Mouse (Mus musculus) heart, embryonic 14.5 days (tissue): ENCODE measurements around the gene Cabp7. TPM values are rescaled to one million over a fixed set of nuclear protein-coding genes. Genes with fewer than 3 reads are reported as not detected.

ENCODE experiments used
- ATAC-seq: fragments of 200-750 bp; cut with Nextera tagmentation; 2 replicates; pipeline ENCODE4 v1.8.0; 2017; ENCODE audit warnings: low read depth, moderate TSS enrichment; ENCODE audit not compliant: insufficient number of reproducible peaks, insufficient read depth, low FRiP score
- H3K27ac ChIP-seq, 2 experiments: fragments of 200-500 bp in 1 of 2; fragments of 300-500 bp in 1 of 2; sonication (generic) in 1 of 2; replicated peaks in 1 of 2; 2 replicates each; pipeline ENCODE4 v1.5.1; 2012 to 2014; ENCODE audit warnings: low read depth in 2 of 2, low read length in 2 of 2, control low read depth in 1 of 2, mild to moderate bottlenecking in 1 of 2, mixed read lengths in 1 of 2; ENCODE audit not compliant: control insufficient read depth in 1 of 2, insufficient read depth in 1 of 2
- H3K27me3 ChIP-seq: fragments of 300-500 bp; sonication (generic); 2 replicates; pipeline ENCODE4 v1.6.1; 2014; ENCODE audit warnings: mild to moderate bottlenecking, low read length, control low read depth; ENCODE audit not compliant: control insufficient read depth, insufficient read depth
- H3K36me3 ChIP-seq: fragments of 300-500 bp; sonication (generic); 2 replicates; pipeline ENCODE4 v1.6.1; 2014; ENCODE audit warnings: mild to moderate bottlenecking, control low read depth, low read length, mixed read lengths; ENCODE audit not compliant: control insufficient read depth, insufficient read depth
- H3K4me1 ChIP-seq, 2 experiments: fragments of 200-500 bp in 1 of 2; fragments of 300-500 bp in 1 of 2; sonication (generic) in 1 of 2; 2 replicates each; pipeline ENCODE4 v1.6.1; 2012 to 2014; ENCODE audit warnings: low read length in 2 of 2, control low read depth in 1 of 2, mixed read lengths in 1 of 2; ENCODE audit not compliant: control insufficient read depth in 2 of 2, insufficient read depth in 2 of 2
- H3K4me2 ChIP-seq: fragments of 300-500 bp; sonication (generic); 2 replicates; pipeline ENCODE4 v1.6.1; 2014; ENCODE audit warnings: mild to moderate bottlenecking, low read length
- H3K4me3 ChIP-seq, 2 experiments: fragments of 200-500 bp in 1 of 2; fragments of 300-500 bp in 1 of 2; sonication (generic) in 1 of 2; 2 replicates each; pipeline ENCODE4 v1.5.1; 2012 to 2014; ENCODE audit warnings: low read length in 2 of 2, mild to moderate bottlenecking in 2 of 2, control low read depth in 1 of 2, low read depth in 1 of 2, moderate library complexity in 1 of 2; ENCODE audit not compliant: control insufficient read depth in 1 of 2, insufficient read depth in 1 of 2
- H3K9ac ChIP-seq: fragments of 300-500 bp; sonication (generic); 2 replicates; pipeline ENCODE4 v1.6.1; 2014; ENCODE audit warnings: mild to moderate bottlenecking, low read length
- H3K9me3 ChIP-seq: fragments of 300-500 bp; sonication (generic); 2 replicates; pipeline ENCODE4 v1.6.1; 2016; ENCODE audit warnings: low read length, control low read depth; ENCODE audit not compliant: control insufficient read depth
- WGBS: fragments of 180-500 bp; shearing (Covaris S2); extraction: QIAGEN DNeasy Blood & Tissue Kit; methylation state at CpG from one replicate; pipeline ENCODE4 v1.1.7; 2014; 5-methylcytosine and 5-hydroxymethylcytosine counted together
- polyA plus RNA-seq: library from polyadenylated mRNA; unstranded; fragments of >200 nt; fragmentation: Nextera tagmentation; extraction: Ambion mirVana; gene quantifications from 2 replicates; pipeline ENCODE4 v1.2.1, GENCODE M21; 2014

Cabp7 gene
- polyA plus RNA-seq, 1 experiment from 2014 or later, result 0.11 TPM

GRCm38 (mm10) chr11:4771756-4772155, 25.2 kb upstream of the Cabp7 start:
- Histone ChIP-seq H3K27me3 (no peaks in the 10 kb centered on the region), H3K9me3 (no peaks in the 10 kb centered on the region), H3K4me2 (no peak overlapping the region), H3K4me3 (no peak overlapping the region), H3K27ac (no peak overlapping the region), H3K4me1 (no peaks in the 10 kb centered on the region), H3K9ac (no peak overlapping the region), H3K36me3 (peaks cover 26% of the 10 kb centered on the region)
- ATAC-seq, result no peak
- 76% methylated on average over 7 of the region's 7 CpGs for WGBS

- ATAC-seq, result no peak
- Histone ChIP-seq H3K4me2 (no peak overlapping the region), H3K9me3 (no peaks in the 10 kb centered on the region), H3K27me3 (no peaks in the 10 kb centered on the region), H3K4me1 (no peaks in the 10 kb centered on the region), H3K27ac (no peak overlapping the region), H3K9ac (no peak overlapping the region), H3K36me3 (peaks cover 18% of the 10 kb centered on the region), H3K4me3 (no peak overlapping the region)
- 94% methylated on average over 6 of the region's 6 CpGs for WGBS
Measured at GRCm38 (mm10) chr11:4769881-4770280, 23.3 kb upstream of the Cabp7 start.

DNA sequence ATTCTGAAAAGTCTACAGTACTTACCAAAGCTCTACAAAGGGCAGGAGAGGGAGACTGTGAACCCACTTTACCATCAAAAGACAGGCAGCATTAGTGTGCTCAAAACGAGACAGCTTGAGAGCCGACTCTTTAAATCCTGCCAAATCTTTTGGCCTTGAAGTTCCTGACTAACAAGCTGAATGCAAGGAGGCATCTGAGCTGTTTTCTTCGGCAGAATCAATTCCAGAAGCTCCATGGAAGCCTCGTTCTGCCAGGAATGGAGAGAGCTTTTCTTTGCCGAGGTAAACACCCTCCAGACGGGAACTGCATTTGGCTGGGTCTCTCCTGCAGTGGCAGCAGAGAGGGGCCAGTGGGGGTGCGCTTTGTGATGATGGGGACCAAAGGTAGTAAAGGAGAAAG, 22.7 kb upstream of the Cabp7 start:
- H3K36me3 ChIP-seq, result peaks cover 18% of the 10 kb centered on the region
- H3K27me3 ChIP-seq, result no peaks in the 10 kb centered on the region
- H3K27ac ChIP-seq, result no peak overlapping the region
- H3K4me3 ChIP-seq, result no peak overlapping the region
- WGBS, result 74% methylated on average over 7 of the region's 7 CpGs
- no peak overlapping the region for H3K9ac ChIP-seq
- ATAC-seq, result no peak
- H3K4me2 ChIP-seq, result no peak overlapping the region
- H3K4me1 ChIP-seq, result no peaks in the 10 kb centered on the region
- no peaks in the 10 kb centered on the region for H3K9me3 ChIP-seq

DNA sequence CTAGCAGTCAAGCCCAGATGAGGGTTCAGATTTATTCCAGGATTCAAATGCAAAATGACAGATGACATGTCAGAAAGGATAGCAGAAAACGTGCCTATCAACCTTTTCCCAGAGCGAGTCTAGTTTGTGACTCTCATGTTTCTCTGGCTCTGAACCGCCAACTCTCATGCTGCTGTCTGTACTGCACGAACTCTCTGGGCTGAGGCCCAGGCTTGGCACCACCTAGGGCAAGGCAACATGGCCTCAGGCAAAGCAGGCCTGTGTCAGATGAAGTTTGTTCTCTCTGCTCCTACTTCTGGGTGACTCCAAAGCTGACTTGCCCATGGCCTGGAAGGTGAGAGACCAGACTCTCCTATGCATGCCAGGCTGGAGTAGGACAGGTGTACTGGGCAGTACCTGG, 21.8 kb upstream of the Cabp7 start:
- Histone ChIP-seq H3K36me3 (peaks cover 18% of the 10 kb centered on the region), H3K4me1 (no peaks in the 10 kb centered on the region), H3K9ac (no peak overlapping the region), H3K27ac (no peak overlapping the region), H3K27me3 (peaks cover 5% of the 10 kb centered on the region), H3K4me3 (no peak overlapping the region), H3K4me2 (no peak overlapping the region), H3K9me3 (no peaks in the 10 kb centered on the region)
- ATAC-seq, result no peak
- WGBS, result 87% methylated on average over 4 of the region's 4 CpGs

DNA sequence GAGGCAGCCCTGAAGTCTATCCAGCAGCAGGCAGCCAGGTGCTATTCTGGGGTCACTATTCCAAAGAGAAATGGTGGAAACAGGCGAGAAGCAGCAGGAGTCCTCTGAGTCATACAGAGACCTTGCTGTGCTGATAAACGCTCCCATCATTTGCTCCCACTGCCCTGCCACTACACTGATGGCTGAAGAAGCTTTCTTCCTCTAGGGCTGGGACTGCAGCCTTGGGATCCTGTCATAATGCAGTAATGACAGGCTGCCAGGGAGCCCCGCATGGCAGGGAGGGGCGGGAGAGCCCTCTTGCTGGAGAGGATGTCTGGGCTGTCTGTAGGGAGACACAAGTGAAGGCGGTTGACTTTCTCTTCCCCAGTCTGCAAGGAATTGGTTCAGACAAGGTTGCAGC, 17.9 kb upstream of the Cabp7 start:
- H3K4me3 ChIP-seq, result no peak overlapping the region
- H3K36me3 ChIP-seq, result peaks cover 11% of the 10 kb centered on the region; the same call in 1 of the 2 replicates
- no peak overlapping the region for H3K4me2 ChIP-seq
- H3K9me3 ChIP-seq, result no peaks in the 10 kb centered on the region
- 47% methylated on average over 5 of the region's 5 CpGs for WGBS
- ATAC-seq, result no peak
- no peak overlapping the region for H3K9ac ChIP-seq
- H3K27ac ChIP-seq, result no peak overlapping the region
- H3K4me1 ChIP-seq, result peaks cover 9 to 11% of the 10 kb centered on the region in 2 experiments; a peak in 3 of 4 replicates
- H3K27me3 ChIP-seq, result peaks cover 25% of the 10 kb centered on the region

DNA sequence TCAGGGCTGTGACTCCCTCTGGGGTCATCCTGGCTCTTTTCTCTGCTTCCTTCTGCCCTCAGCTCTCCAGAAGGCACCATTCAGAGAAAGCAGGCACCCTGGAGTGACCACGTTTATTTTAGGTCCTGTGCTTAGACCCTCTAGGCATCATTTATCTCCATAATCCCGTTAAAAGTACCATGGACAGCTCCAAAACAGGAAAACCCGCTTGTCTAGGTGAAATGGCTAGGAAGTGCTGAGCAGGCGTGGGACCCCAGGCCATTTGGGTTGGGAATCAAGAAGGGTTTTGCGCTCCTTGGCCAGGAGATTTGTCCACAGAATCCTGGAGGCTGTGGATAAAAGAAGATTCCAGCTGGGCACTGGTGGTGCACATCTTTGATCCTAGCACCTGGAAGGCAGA, 17.1 kb upstream of the Cabp7 start:
- H3K9me3 ChIP-seq, result no peaks in the 10 kb centered on the region
- no peak for ATAC-seq
- H3K9ac ChIP-seq, result no peak overlapping the region
- no peak overlapping the region for H3K4me2 ChIP-seq
- 10% methylated on average over 5 of the region's 5 CpGs for WGBS
- H3K4me3 ChIP-seq, result no peak overlapping the region
- peaks cover 4% of the 10 kb centered on the region; the same call in 1 of the 2 replicates for H3K36me3 ChIP-seq
- H3K27ac ChIP-seq, result no peak overlapping the region
- H3K4me1 ChIP-seq, result peaks cover 9 to 11% of the 10 kb centered on the region in 2 experiments; a peak in 3 of 4 replicates
- peaks cover 25% of the 10 kb centered on the region for H3K27me3 ChIP-seq

DNA sequence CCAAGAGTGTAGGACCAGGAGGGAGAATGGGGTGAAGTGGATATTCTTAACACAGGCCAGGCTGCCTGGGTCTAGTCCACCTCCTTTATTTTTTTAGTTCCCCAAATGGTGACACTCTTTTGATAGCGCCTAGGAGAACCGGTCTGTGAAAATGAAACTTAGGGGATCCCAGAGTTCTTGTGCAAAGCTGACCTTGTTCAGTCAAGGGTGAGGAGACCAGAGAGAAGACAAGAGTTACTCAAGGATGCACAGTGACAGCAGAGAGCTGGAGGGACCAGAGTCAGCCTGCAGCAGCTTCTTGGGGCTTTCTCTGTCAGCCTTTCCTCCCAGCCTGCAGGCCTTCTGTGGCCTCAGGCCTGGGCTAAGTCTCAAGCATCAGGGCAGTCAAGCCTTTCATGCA, 15.9 kb upstream of the Cabp7 start:
- 17% methylated on average over 2 of the region's 2 CpGs for WGBS
- Histone ChIP-seq H3K4me2 (no peak overlapping the region), H3K4me1 (peaks cover 9 to 11% of the 10 kb centered on the region in 2 experiments; a peak in 3 of 4 replicates), H3K27me3 (peaks cover 25% of the 10 kb centered on the region), H3K9me3 (no peaks in the 10 kb centered on the region), H3K36me3 (no peaks in the 10 kb centered on the region), H3K4me3 (no peak overlapping the region), H3K27ac (no peak overlapping the region), H3K9ac (no peak overlapping the region)
- ATAC-seq, result no peak

DNA sequence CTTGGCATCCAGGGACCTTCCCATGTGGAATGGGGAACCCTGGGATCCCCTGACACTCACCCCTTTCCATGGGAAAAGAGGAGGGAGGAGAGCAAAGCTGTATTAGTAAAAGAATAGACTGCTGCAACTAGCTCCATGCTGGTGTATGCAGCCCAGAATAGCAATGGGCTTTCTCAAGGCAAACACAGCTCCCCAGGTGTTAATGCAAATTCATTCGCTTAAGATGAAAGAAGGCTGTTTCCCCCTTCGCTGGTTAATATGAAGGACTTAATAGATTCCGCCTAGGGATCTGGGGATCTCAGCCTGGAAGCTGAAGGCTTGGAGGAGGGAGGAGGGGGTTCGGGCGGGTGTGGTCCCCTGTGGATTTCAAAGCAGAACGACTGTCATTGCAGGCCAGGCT, 15.4 kb upstream of the Cabp7 start:
- Histone ChIP-seq H3K9me3 (no peaks in the 10 kb centered on the region), H3K4me3 (no peak overlapping the region), H3K36me3 (no peaks in the 10 kb centered on the region), H3K4me1 (peaks cover 9 to 11% of the 10 kb centered on the region in 2 experiments; a peak in 3 of 4 replicates), H3K27me3 (peaks cover 25% of the 10 kb centered on the region), H3K9ac (no peak overlapping the region), H3K27ac (no peak overlapping the region), H3K4me2 (no peak overlapping the region)
- WGBS, result 18% methylated on average over 6 of the region's 6 CpGs
- ATAC-seq, result no peak
